Mouse (Mus musculus) Muller cell, postnatal 12 days (primary cell): ENCODE data around the gene Slc35a5.
A peak's percentile ranks its signal among the peaks of the same experiment; 100 is the strongest.

Source experiments
- DNase-seq: peaks from one replicate; pipeline ENCODE4 v3.0.0-alpha.2; 2015; ENCODE audit errors: inconsistent ontology term

Gene Slc35a5

GRCm38 (mm10) chr16:45158522-45159388 is at the start of gene Slc35a5, which contains the start of gene Atg3:
Gene Slc35a5 (minus strand): TSS chr16:45158706.
Gene Atg3 (plus strand): TSS chr16:45158785.
- peak; percentile 99 for DNase-seq

DNA sequence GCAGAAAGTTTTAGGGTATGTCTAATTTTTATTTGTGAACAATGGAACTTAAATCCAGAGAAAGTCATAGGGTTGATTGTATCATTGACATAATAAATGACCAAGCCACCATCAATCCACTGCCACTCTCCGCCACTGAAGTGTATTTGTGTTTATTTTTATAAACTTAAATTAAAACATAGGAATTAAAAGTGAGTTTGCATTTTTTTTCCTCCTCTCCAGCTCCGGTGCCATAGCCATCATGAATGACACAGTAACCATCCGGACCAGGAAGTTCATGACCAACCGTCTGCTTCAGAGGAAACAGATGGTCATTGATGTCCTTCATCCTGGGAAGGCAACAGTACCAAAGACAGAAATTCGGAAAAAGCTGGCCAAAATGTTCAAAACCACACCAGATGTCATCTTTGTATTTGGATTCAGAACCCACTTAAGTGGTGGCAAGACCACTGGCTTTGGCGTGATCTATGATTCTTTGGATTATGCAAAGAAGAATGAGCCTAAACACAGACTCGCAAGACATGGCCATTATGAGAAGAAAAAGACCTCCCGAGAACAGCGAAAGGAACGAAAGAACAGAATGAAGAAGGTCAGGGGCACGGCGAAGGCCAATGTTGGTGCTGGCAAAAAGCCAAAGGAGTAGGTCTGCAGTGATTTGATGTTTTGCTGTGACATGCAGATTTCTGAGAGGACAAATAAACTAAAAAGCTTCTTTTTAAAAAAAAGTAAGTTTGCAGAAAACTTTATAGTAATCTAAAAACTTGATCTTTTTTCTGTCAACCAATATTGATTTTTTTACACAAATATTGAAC is 46.6 kb upstream of the Slc35a5 start:
- no peak for DNase-seq

- DNase-seq = no peak
Measured at GRCm38 (mm10) chr16:45204438-45204837, 45.9 kb upstream of the Slc35a5 start.

- no peak for DNase-seq
Measured at GRCm38 (mm10) chr16:45201395-45201794, 42.9 kb upstream of the Slc35a5 start.

GRCm38 (mm10) chr16:45196816-45197215 is 38.3 kb upstream of the Slc35a5 start:
- peak; percentile 74 for DNase-seq

DNA sequence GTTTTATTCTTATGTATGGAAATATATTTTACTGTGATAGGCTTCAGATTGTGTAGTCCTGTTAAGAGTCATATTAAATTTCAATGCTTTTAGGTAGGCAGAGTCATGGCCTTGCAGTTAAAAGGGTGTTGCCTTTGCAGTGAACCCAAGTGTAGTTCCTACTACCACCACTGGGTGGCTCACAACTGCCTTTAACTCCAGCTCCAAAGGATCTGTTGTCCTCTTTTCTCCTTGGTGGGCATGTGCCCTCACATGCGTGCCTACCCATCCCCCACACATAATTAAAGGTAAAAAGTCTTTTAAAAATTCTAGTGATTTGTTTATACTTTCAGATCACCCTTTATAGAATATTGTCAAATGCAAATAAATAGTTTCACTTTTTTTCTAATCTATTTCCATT is 34.1 kb upstream of the Slc35a5 start:
- DNase-seq = peak; percentile 53

- DNase-seq = no peak
Measured at GRCm38 (mm10) chr16:45181824-45182223, 23.3 kb upstream of the Slc35a5 start.

DNA sequence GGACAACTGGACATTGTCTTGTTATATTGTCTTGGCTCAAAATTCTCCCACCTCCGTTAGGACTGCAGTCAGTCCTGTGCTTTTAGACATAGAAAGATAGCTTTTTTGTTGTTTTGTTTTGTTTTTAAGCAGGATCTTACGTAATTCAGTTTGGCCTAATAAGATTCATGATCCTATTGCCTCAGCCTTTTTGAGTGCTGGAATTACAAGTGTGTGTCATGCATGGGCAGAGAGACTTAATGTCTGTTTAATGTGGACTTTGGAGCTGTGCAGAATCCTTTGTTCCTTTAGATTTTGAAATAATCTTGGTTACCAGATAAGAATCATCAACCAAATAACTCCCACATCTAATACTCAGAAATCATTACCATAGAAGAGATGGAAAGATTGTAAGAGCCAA is 20.0 kb upstream of the Slc35a5 start:
- no peak for DNase-seq

DNA sequence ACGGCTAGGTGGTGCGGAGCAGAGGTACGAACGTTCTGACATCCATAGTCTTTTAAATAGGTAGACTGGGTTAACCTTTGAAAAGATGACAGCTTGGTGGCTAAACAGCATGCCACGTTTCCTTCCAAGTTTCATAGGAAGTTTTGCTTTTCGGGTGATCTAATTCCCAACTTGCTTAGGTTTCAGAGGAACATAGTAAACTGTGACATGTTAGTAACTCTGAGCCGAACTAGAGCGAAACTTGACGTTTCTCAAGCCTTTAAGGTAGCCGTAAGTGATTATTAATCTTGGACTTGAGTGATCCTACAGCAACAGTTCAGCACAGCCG is 847 bp upstream of the Slc35a5 start:
- DNase-seq = no peak

GRCm38 (mm10) chr16:45158136-45158521 is 377 bp downstream of the Slc35a5 start:
- DNase-seq = peak; percentile 79

GRCm38 (mm10) chr16:45154741-45155250 is 3.7 kb downstream of the Slc35a5 start:
- no peak for DNase-seq

- no peak for DNase-seq
Measured at GRCm38 (mm10) chr16:45148488-45149082, 9.9 kb downstream of the Slc35a5 start.

DNA sequence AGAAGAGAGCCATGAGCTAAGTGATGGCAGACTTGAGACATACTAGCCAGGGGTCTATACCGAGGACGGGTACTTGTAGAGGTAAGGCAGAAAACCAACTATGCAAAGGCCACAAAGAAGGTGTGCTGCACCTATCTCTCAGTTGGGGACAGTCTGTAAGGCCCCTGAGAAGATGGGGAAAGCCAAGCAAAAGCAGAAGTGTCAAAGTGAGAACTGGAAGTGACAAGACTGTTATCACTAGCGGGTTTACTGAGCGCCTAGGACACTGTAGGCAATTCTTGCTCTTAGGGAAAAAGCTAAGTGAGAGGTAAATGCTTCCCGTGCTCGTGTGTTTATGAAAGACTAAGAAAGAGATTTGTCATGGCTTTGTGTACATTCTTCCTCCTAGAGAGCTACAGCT is 13.4 kb downstream of the Slc35a5 start:
- no peak for DNase-seq

DNA sequence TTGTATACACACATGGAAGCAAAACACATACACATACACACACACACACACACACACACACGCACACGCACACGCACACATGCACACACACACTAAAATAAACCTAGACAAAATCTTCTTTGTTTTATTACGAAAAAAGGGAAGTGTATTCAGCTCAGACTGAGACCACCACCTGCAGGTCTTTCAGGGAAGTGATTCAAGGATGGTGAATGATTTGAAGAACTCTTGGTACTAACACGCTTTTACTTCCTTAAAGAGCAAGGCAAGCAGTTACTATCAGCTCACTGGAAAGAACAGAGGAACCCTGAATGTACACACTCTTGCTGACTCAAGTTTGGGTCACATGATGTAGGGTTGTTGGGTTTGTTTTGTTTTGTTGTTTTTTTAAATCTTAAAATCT is 15.9 kb downstream of the Slc35a5 start:
- no peak for DNase-seq

GRCm38 (mm10) chr16:45141711-45142110 is 16.8 kb downstream of the Slc35a5 start:
- peak; percentile 66 for DNase-seq

DNA sequence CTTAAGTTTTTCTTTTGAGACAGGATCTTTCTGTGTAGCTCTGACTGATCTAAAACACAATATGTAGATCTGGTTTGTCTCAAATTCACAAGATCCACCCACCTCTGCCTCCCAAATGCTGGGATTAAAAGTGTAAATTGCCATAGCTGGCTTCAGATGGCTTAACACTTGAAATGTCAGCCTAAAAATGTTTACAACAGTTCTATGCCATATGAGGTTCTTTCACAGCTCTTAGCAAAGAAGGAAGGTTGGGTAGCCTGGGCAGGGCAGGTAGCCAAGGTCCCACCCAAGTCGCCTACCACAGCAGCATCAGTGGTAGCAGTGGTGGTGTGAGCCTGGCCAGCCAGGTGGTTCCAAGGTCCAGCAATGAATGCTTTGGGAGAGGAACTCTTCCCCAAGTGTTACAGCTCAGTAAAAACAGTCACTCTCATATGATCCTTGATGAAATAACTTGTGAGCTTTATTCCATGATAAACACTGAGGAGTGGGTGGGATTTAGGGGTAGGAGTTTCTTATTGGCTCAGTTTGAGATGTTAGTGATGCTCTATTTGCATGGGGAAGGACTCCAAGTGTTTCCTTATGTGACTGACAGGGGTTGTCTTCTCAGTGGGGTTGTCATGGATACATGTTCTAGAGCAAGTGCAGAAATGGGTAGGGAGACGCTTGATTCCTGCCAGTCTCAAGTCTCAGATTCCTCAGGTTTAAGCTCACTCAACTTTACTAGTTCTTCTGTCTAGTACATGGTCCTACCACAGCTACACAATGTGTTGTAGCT is 30.4 kb downstream of the Slc35a5 start:
- DNase-seq = no peak

DNA sequence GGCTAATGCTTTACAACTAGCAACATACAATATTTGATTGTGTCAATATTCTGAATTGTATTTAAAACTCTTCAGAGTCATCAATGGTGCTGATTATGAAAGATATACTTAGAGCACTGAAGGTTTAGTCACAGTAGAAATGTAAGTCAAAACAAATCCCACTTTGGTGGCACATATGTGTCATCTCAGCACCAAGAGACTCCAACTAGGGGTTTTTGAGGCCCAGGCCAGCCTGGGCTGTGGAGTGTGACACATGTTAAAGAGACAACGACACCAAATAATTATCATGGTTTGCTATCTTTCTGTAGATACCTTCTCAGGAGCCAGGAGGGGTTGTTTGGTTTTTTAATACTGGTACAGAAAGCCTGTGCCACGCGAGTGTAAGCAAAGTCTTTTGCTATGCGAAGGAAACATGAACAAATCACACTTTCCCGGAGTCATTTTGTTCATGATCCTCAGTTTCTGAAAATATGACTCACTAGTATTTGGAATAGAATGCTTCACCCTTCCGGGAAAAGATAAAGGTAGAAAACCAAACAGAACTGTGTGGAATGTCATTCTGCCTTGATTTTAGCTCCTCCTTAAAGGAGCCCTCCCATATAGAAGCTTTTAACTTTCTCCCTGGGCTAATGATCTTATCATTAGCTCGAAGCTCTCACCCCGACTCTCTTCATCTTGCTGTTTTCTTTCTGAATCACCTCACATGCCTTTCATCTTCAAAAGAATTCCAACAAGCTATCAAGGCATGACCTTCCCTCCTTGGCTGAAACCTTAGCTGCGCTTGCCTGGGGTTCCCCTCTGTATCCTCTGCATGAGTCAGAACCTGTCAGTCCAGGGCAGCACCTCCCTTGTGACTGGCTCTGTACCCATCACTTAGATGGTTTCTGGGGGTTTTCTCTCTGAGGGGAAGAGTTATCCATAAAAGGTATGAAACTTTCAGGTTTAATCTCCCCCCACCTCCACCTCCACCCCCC is 34.0 kb downstream of the Slc35a5 start:
- DNase-seq = peak; percentile 60

GRCm38 (mm10) chr16:45122571-45122970 is 35.9 kb downstream of the Slc35a5 start:
- DNase-seq = no peak

GRCm38 (mm10) chr16:45120844-45121425 is 37.6 kb downstream of the Slc35a5 start:
- DNase-seq = peak; percentile 44

DNA sequence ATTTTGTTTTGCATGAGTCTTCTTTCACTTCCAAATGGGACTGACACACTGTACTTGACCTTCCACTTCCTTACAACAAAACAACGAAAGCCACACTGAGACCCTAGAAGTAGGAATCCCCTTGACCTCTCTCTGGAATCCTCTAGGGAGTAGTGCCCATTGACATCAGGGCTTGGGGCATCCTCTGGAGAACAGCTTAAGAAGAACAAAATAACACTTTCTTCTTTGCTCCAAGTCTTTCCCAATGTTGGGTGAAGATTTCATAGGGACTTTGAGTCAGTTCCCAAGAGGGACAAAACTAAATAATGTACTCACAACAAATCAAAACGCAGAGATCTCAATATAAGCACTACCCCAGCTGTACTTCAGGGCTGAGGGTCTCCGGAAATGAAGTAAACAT is 39.7 kb downstream of the Slc35a5 start:
- no peak for DNase-seq
